Mouse (Mus musculus): ENCODE data around the gene Flnc.

The Flnc gene

DNA sequence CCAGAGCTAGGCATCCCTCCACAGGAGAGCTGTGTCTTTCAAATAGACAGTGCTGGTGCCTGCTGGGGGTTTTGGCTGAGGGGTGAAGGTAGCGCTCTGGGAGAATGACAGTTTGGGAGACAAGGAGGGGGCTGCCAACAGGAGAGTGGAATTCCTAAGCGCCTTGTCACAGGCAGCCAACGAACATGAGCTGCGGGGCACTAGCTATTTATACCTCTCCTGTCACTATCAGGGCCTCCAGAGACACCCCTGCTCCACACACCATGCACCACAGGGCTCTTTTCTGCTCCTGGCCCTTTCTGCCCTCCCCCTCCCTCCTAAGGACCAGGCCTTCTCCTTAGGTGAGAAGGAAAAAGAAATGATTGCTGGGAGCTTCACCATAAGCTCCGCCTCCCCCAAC is 1.6 kb upstream of the Flnc start:
- DNase-seq (ENCODE audit: low read depth in 1 of 2, low spot score in 2 of 2), result no peak

- DNase-seq (ENCODE audit: low read depth in 1 of 2, low spot score in 2 of 2), result no peak
These were observed 900 bp upstream of the Flnc start for GRCm38 (mm10) chr6:29432156-29432555.

DNA sequence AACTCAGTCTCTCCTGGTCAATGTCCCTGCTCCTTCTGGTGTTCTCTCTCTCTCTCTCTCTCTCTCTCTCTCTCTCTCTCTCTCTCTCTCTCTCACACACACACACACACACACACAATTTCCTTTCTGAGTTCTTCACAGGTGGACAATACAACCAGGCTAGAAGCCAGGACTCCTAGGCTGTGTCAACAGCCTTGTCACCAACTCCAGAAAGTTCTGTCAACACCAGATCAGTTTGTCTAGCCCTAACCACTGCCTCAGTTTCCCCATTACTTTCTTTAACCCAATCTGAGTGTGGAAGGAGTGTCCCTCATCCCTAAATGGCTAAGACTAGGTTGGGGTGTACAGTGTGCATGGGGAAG is 399 bp upstream of the Flnc start:
- DNase-seq (ENCODE audit: low read depth in 1 of 2, low spot score in 2 of 2), result no peak

DNA sequence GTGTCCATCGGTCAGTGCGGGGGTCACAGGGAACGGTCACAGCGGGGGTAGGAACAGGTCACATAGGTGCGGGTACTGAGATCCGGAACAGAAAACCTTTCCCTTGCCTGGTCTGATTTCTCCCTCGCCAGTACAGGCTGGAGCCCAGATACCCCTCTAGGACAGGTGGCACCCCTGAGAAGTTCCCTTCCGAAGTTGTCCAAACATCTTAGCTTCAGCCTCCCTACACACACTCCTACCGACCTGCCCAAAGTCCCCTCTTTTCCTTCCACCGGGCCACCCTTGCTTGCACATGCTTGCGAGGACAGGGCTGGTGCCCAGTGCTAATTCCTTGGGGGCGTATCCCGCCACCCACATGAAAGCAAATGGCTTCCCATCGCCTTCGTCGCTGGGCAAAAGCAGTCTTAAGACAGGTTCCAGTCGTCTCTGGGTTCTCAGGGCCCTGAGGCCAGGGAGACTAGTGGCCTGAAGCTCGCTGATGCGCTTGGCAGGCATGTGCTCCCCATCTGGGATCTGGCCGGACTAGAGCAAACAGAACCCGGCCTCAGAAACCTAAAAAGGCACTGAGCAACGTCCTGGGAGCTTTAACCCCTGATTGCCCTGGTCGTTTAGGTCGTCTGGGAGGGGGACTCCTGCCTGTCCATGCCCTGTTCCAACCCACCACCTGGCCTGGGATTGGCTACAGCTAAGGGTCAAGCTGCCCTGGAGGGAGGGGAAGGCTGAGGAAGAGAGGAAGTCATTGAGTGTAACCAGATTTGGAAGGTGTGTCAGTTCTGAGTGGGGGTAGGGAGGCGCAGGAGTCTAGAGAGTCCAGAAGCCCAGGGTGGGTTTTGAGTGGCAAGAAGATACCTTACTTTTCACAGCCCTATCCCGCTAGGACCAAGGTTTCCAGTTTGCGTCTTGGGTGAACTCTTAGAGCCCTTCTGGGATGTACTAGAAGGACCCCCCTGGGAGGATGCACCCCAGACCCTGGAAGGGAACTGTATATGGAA is 1.0 kb downstream of the Flnc start:
- DNase-seq (ENCODE audit: low read depth in 1 of 2, low spot score in 2 of 2), result no peak

GRCm38 (mm10) chr6:29434911-29435691 is 2.0 kb downstream of the Flnc start:
- no peak for DNase-seq (ENCODE audit: low read depth in 1 of 2, low spot score in 2 of 2)

DNA sequence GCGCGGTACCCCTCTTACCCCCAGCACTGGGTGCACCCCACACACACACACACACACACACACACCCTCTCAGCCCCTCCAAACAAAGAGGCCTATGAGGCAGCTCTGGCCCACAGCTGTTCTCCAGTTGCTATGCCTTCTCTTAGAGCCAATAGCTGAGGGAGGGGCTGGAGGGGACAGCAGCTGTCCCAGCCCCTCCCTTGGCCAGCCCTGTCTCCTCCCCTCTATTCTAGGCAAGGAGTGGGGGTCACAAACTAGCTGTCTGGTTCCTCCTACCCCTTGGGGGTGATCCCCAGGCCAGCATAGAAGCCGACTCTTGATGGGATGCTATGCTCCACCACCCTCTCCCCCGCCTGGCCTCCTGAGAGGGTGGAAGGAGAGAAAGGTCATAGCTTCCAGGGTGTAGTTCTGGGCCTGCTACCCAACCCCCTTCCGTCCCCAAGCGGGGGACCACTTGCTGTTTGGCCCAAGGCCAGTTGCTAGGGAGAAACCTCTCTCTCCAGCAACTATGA is 2.9 kb downstream of the Flnc start:
- DNase-seq (ENCODE audit: low read depth in 1 of 2, low spot score in 2 of 2), result no peak

DNA sequence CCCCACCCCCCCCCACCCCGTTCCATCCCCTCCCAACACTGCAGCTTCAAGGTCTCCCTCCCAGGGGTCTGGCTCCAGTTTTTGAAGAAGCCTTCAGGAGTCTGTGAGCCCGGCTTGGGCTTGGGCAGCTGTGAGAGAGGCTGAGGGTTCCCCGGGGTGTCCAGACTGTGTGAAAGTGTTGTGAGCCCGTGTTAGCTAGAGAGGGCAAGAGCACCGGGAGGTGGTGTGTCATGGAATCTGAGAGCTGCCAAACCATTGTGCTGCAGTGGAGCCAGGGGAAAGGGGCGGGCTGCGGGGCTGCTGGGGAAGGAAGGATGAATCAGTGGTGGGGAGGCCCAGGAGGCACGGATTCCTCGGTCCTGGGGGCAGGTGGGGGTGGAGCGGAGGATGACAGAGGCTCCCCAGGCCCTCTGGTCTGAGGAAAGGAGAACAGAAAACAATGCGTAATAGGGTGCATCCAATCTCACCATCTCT is 3.4 kb downstream of the Flnc start:
- peak in 1 of 2 experiments; percentile 12 for DNase-seq (ENCODE audit: low read depth in 1 of 2, low spot score in 2 of 2)

- no peak for DNase-seq (ENCODE audit: low read depth in 1 of 2, low spot score in 2 of 2)
These were observed 6.2 kb downstream of the Flnc start for GRCm38 (mm10) chr6:29439251-29439650.

GRCm38 (mm10) chr6:29439789-29440188 is 6.7 kb downstream of the Flnc start:
- no peak for DNase-seq (ENCODE audit: low read depth in 1 of 2, low spot score in 2 of 2)

DNA sequence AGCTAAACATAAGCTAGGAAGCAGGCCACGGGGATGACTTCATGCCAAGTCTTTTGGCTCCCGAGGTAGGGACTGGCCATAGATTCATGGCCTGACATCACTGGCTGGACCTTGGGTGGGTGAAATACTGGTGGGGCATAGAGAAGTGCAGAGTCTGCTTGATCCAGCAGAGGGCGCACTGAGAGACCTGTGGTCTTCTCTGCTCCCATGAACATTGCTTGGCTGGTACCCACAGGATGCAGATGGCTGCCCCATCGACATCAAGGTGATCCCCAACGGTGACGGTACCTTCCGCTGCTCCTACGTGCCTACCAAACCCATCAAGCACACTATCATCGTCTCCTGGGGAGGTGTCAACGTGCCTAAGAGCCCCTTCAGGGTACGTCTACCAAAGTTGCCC is 11.7 kb downstream of the Flnc start:
- peak in 1 of 2 experiments; percentile 18 for DNase-seq (ENCODE audit: low read depth in 1 of 2, low spot score in 2 of 2)

GRCm38 (mm10) chr6:29445354-29445753 is 12.3 kb downstream of the Flnc start:
- no peak for DNase-seq (ENCODE audit: low read depth in 1 of 2, low spot score in 2 of 2)

DNA sequence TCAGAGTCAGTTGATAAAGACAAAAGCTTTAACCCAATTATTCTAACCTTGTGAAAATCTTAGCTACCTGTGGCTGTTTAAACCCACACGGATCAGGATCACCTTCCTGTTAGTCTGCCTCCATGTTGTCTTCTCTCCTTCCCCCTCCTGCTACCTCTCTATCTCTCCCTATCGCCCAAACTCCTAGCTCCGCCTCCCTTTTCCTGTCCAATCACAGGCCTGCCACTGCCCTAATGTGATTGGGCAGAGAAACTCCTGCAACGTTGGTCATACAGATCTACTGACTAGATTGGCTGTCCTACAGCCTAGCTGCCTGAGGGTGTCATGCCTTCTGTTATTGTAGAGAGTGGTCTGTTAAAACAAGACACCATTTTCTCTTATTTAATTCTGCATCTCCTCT is 16.8 kb downstream of the Flnc start:
- no peak for DNase-seq (ENCODE audit: low read depth in 1 of 2, low spot score in 2 of 2)

GRCm38 (mm10) chr6:29450667-29451066 is 17.6 kb downstream of the Flnc start:
- DNase-seq (ENCODE audit: low read depth in 1 of 2, low spot score in 2 of 2), result no peak

DNA sequence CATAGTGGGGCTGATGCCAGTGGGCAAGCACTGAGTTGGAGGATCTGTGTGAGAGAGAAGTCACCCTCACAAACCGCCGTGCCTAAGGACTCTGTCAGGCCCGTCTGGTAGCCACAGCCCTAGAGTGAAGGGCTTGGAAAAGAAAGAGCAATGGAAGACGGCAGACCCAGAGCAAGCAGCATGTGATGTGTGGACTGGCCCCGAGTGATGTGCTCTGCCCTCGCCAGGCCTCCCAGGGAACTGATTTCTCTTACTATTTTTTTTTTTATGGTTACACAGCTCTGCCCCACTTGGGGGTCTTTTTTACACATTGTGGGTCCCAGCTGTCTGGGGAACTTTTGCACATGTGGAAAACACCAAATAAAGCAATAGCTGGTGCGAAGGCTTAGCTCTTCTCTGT is 28.4 kb downstream of the Flnc start:
- no peak for DNase-seq (ENCODE audit: low read depth in 1 of 2, low spot score in 2 of 2)

GRCm38 (mm10) chr6:29463388-29463787 is 30.3 kb downstream of the Flnc start:
- no peak for DNase-seq (ENCODE audit: low read depth in 1 of 2, low spot score in 2 of 2)

DNA sequence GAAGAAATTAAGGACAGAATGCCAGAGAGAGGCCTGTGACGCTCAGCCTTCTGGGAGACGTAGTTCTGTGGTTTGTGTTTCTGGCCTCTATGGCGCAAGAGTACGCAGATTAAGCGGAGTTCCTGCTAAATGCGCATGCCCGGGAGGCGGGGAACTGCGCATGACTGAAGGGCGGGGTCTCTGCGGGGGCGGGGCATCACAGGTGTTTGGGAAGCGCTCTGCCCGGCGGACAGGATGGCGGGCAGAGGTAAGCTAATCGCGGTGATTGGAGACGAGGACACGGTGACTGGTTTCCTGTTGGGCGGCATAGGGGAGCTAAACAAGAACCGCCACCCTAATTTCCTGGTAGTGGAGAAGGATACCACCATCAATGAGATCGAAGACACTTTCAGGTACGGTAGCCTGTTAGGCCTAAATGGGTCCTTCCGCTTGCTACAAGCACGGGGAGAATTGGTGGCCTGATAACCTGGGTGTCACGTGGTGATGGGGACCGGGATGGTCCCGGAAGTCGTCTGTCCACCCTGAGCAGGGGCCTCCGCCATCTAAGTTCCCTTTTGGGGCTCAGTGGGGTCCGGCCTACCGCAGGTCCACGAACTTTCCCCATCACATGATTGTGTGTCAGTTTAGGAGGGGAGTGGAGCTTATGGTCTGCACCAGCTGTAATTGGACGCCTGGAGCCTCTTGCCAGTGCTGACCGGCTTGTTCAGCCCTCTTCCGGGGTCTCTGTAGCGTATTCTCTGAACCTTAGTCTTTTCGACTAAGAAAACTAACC is 34.7 kb downstream of the Flnc start, which contains the start of gene Atp6v1f:
TSS of gene Atp6v1f (plus strand) at position 136 of the 772 bp plus-strand sequence.
- DNase-seq (ENCODE audit: low read depth in 1 of 2, low spot score in 2 of 2), result peak; percentile 56 to 84

DNA sequence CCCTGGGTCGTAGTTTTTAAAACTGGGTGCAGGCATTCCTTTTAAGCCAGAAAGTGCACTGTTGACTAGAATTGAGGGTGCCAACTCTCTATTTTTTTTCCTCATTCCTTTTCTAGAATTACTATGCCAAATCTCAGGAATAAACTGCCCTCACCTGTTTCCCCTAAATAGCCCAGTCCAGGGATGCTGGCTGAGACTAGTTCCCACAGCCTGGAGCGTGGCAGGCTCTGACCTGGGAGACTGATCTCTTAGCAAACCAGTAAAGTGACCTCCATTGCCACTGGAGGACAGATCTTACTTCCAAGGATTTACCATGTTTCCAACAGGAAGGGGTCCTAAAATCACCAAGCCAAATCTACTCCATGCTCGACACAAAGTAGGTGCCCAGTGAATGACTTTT is 35.8 kb downstream of the Flnc start:
- DNase-seq (ENCODE audit: low read depth in 1 of 2, low spot score in 2 of 2), result no peak

GRCm38 (mm10) chr6:29471137-29471536 is 38.1 kb downstream of the Flnc start, which contains the start of gene Atp6v1fnb:
TSS of gene Atp6v1fnb (plus strand) at chr6:29471437.
- no peak for DNase-seq (ENCODE audit: low read depth in 1 of 2, low spot score in 2 of 2)

DNA sequence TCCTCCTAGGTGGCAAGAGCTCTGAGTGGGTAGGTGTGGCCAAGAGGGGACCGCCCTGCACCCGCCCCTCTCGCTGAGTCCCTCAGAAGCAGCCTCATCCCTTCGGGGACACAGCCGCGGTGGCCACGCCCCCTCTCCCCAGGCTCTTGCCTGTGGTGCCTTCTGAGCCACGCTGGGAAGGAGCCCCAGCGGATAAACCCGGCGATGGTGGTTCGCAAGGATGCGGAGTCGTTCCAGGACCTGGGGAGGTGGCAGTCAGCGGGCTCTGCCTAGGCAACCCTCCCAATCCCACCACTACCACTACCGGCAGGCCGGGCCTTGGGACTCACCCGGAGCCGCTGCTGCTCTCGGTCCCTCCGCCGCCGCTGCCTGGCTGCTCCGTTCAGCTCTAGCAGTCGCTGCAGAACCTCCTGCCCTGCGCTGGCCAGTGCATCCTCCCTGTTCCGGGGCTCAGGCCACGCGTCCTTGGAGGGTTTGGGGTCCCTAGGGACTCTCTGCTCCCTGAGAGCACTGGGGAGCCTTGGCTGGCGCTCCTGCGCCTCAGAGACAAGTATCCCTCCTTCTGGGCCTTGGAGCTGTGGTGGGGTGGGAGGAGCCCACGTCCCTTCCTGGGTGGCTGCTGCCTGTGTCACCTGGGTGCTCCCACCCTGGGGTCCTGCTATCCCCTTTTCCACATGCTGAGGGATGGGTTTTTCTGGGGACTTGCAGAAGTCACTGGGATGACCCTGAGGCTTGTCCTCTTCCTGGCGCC is 41.1 kb downstream of the Flnc start:
- peak; percentile 12 to 23 for DNase-seq (ENCODE audit: low read depth in 1 of 2, low spot score in 2 of 2)

GRCm38 (mm10) chr6:29474736-29475135 is 41.7 kb downstream of the Flnc start:
- DNase-seq (ENCODE audit: low read depth in 1 of 2, low spot score in 2 of 2), result no peak
